Mouse (Mus musculus) cerebellum, adult 18-20 months (tissue): Measurements from ENCODE around the gene Parp12.

Experiments used
- DNase-seq, 2 experiments: peaks; one replicate each; pipeline ENCODE4 v3.0.0; 2021

Parp12 gene

DNA sequence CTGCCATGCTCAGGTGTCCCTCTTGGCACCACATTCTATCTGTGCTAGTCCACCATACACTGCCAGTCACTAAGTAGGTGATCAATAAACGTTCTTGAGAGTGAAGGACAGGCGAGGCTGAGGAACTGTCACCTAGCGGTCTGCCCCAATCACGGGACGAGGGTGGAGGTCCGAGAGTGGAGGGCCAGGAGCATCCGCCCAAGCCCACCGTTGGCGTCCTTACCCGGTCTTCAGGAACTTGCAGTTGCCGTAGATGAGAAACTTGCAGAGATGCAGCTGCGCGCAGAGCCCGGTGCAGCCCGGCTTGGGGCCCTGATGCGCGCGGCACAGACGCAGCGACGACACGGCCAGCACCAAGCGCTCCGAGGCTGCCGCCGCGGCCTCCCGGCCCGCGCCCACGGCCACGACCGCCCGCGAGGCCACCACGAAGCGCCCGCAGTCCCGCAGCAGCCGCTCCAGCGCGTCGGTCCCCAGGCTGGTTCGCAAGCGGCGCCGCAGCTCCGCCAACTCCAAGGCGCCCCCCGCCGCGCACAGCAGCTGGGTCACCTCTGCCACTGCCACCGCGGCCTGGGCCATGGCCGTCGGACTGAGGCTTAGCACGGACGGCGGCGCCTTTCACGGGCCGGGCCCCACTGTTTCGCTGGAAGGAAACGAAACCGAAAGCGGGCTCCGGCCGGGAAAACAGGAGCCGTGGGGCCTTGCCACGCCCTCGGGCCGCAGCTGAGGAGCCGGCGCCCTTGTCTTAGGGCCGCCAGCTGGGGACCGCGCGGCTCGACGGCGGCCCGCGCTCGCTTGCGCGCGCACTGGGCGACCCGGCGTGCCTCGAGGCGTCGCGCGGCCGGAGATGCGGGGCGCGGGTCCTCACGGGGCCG lies at the start of gene Parp12:
Gene Parp12, minus strand, starts transcription at position 766 of the 872 bp plus-strand sequence.
- peak; percentile 38 to 59 for DNase-seq

DNA sequence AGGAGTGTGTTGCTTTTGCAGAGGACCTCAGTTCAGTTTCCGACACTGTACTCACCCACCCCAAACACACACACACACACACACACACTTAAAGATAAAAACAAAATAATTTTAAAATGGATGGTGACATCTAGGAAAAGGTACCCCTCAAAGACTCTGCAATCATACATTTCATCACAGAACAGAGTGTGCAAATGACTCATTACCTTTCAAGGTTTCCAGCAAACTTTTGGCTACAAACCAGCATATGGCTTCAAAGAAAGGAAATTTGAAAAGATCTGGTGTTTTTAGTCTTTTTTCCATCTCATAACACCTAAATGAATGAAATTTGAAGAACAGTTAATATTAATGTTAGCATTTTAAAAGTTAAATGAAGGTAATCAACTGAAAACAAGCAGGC lies 46.7 kb upstream of the Parp12 start:
- no peak for DNase-seq

DNA sequence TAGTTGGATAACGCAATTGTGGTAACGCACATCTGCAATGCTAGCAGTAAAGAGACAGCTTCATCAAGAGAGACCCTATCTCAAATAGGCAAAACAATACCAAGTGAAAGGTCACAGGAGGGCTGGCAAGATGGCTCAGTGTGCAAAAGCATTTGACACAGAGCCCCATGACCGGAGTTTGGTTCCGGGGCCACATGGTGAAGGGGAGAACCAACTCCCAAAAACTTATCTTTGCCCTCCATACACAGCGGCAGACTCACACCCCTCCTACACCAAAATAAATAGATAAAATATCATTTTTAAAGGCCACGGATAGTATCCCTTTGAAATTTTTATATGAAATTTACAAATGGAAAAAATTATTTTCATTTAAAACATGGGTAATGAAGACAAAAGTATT lies 43.8 kb upstream of the Parp12 start:
- no peak for DNase-seq

DNA sequence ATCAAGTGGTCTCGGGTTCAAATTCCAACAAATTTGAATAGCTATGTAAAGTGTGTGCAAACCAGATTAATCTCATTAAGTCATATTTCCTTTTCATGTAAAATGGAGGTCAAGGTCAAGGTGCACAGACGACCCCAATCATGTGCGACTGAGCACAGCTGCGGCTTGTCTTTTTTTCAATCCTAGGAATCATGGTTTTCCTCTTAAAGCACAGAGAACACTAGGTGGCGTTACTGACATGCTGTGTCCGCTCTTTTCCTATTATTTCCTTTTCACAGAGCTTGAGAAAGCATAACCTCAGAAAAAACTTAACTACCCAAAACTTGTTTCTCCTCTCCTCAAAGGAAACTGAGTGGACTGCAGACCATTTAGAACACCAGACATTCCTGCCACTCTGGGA lies 27.9 kb upstream of the Parp12 start:
- peak; percentile 10 to 17 for DNase-seq

DNA sequence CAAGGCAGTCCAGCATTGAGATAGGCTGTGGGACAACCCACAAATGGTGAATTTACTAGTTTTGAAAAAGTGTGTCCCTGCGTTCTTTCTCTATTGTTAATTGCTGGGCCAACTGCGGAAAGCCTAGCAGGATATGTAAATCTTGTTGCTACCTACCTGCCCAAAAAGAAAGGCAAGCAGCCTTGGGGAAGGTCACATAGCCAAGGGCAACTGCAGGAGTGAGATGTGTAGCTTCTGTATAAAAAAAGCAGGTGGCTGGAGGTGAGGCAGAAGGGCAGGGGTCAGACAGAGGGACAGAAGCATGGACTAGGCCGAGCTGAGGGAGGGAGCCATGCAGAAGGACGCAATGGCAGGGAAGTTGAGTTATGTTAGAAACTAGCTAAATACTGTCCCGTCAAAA lies 14.4 kb upstream of the Parp12 start:
- no peak for DNase-seq

DNA sequence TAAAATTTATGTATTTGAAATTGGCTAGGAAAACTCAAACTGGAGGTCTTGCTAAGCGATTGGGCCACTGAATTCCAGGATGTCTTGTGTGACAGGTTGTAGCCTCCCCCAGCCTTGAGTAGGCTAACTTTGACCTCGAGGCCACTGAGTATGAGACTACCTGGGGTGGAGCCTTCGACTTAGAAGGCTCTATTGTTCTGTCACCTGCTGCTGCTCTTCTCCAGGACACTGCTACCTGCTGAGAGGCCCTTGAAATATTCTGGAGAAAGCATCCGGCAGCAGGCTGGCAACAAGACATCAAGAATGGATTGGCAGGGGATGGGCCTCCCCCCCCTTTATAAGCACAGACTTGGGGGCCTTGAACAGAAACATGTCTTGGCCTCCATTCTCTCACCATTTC lies 13.3 kb upstream of the Parp12 start:
- no peak for DNase-seq

DNA sequence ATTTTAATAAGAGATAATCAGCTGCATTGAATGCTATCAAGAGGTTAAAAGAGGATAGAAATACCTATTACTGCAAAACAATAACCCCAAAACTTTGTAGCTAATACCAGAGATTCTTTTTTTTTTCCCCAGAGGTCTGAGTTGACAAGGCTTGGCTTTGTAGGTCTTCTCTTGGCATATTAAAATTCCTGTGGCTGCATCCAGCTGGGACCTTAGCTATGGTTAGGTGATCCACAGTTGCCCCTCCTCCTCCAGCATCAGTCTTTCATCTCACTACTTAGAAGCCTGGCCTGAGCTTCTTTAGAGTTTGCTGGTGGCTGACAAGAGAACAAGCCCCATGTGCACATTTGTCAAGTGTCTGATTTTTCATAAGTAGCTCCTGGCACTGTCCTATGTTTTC lies 6.6 kb upstream of the Parp12 start:
- DNase-seq = no peak

DNA sequence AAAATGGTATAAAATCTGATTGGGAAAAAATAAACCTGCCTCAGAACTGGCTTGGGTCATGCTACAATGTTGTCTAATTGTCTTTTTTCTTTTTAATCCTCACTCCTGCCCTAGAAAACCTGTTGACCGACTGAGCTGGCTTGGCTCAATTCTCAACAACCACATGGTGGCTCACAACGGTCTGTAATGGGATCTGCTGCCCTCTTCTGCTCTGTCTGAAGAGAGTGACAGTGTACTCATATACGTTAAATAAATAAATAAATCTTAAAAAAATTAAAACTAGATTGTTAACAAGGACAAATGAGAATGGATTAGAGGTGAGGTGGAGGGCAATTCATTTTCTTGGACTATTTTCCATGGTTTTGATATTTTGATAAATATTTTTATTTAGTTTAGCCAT lies 2.5 kb upstream of the Parp12 start:
- no peak for DNase-seq

DNA sequence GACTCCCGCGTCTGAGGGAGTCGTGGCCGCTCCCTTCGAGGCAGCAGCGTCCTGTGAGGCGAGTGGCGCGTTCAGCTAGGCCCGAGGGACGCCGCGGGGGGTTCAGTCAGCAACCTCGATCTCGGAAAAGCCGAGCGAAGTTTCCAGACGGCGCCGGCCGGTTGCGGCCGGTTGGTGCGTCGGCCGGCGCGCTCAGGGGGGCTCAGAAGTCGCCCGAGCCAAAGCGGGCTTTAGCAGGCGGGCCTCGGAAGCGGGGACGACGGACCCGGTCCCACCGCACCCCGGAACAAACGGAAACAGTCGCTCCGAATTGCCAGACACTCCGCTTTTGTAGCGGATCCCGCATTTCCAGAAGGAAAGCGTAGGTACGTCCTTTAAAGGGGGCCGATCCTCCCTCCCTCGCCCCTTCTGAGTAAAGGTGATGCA lies 320 bp upstream of the Parp12 start:
- DNase-seq = peak in 1 of 2 experiments; percentile 42

DNA sequence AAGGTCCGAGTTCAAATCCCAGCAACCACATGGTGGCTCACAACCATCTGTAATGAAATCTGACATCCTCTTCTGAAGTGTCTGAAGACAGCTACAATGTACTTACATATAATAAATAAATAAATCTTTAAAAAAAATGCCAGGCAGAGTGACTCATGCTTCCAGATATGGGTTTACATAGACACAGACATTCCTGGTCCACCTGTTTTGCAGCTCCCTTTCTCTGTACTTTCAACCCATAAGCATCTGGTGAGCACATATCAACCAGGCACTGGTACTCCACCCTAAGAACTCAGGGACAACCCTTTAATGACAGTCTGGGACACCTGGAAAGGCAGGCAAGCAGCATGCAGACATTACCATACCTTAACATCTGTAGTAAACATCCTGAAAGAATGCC lies 2.7 kb downstream of the Parp12 start:
- no peak for DNase-seq

DNA sequence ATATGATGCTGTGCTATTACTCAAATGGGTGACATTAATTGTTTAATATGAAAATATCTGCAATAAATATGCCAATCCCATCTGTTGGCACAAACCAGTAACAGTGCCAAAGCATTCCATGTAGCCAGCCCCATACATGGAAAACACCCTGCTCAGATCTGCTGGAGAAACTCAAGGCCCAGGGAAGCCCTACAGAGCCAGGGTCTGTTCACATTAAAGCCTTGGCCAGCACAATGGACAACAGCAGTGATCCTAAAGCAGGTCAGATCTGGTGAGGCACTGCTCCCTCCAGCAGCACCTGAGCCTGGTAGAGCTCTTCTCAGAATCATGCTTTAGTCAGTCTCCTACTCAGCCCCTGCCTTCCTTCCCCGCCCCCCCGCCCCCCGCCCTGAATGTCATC lies 5.0 kb downstream of the Parp12 start:
- peak; percentile 56 to 67 for DNase-seq

DNA sequence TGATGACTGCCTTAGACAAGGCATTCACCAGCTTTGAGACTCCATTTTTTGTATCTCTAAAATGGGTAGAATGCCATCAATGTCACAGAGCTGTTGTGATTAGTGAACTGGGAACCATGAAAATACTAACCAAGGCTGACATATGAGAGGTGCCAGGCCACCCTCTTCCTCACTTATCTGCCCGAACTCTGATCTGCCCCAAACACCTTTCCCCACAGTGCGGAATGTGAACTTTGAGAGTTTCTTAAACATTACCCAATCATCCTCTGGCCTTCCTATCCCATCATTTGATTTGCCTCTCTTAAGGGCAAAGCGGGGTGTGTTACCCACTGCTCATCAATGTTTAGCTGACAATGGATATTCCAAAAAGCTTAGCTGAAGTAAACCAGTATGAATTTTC lies 5.4 kb downstream of the Parp12 start:
- DNase-seq = no peak

DNA sequence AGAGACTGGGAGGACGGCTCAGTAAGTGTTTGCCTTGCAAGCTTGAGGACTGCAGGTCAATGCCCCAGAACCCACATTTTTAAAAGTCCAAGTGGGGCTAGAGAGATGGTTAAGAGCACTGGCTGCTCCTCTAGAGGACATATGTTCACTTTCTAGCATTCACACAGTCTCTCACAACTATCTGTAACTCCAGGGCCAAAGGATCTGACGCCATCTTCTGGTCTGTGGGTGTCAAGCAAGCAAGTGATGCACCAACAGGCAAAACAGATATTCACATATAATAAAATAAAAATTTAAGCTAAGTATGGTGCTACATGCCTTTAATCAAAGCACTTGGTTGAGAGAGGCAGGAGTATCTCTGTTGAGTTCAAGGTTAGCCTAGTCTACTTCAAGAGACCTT lies 11.3 kb downstream of the Parp12 start:
- DNase-seq = no peak

DNA sequence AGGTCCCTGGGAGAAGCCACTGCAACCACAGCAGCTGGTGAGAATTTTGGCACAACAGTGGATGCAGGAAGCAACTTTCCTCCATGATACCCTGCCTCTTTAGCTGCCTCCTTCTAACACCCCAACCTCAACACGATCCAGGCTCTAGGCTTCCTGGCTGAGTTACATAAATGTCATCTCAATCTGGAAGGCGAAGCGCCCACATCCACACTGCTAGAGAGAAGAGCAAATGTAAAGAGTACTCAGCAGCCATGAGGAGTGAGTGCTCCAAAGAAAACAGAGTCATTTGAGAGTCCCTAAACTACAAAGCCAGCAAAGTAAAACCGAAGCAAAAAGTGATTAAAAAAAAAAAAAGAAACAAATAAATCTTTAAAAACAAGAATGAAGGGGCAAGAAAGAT lies 13.5 kb downstream of the Parp12 start:
- DNase-seq = no peak

DNA sequence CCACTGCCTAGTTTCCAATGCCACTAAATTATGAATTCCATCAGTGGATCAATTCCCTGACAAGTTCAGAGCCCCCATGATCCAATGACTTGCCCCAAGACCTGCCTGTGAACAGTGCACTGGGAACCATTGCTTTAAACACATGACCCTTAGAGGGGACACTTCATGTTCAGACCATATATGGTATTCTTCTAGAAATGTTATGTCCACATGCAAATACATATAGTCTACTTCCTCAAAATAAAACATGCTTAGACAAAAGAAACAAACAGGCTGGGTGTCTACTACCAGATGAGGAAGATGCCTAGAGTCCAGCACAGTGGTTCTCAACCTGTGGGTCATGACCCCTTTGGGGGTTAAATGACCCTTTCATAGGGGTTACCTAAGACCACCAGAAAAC lies 41.7 kb downstream of the Parp12 start:
- no peak for DNase-seq

DNA sequence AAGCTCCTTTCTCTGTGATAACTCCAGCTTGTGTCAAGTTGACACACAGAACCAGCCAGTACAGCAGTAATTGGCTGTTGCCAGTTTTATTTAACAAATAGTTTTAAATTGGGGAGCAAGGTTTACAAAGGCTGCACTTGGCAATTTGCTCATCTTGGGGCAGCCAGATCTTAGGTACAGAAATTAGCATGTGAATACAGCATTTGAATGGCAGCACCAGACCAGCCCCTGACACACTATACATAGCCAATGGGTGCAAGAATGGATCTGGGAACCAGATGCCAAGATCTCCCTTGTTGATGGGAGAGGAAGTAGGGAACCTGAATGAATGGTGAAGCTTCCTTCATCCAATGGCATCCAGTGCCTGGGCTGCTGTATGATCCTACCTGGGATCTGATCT lies 44.0 kb downstream of the Parp12 start:
- DNase-seq = no peak

DNA sequence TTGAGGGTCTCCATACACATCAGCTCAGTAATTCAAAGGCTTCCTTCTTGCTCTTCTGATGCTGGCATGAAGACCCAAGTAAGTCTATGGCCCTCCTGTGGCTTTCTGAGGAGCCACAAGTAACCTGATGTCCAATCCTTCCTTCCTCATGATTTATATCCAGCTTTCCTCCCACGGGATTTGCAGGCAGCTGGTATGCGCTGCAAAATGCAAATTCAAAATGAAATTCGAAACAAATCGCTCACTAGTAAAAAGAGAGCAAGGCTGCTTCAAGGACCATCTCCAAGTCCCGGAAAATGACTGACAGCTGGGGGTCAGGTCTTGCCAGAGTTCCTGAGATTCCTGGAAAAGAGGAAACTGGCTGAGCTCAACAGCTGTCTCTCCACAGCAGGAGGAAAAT lies 45.5 kb downstream of the Parp12 start:
- no peak for DNase-seq

DNA sequence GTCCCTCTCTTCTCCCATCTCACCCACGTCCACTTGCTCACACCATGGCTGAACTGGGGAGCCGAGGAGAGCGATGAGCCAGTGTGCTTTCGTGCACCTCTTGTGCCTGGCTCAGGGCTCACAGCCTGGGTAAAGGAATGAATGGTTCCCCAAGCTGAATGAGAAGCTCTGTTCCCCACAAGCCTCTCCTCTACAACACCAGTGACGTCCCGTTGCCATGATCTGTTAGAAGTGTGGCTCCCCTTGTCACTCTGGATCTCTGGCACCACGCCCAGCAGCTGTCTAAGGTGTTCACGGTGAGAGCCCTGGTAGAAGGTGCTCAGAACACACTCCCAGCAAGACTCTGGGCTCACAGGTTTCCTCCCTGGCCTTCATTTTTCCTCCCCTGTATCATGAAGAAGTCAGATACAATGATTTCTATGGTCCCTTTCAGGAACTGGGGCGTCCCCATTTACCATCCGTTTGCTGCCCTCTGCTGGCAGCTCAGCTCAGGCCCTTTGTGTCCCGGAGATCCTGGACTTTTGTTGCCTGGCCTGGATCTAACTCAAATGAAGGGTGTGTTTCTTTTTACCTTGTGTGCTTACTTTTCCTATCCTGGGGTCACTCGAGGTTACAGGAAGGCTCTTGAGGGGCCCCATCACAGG lies 51.1 kb downstream of the Parp12 start:
- DNase-seq = peak; percentile 80 to 85

DNA sequence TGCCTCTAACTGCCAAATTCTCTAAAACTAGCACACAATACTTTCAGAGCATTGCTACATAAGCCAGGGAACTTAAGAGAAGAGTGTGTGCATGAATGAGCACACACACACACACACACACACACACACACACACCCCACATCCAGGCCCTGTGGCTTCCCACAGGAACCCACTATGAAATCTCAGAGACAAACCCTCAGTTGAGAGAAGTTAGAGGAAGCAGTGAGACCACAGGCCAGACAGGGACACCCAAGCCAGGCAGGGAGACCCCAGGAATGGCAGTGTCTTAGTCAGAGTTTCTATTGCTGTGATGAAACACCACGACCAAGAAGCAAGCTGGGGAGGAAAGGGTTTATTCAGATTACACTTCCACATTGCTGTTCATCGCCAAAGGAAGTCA lies 54.6 kb downstream of the Parp12 start:
- DNase-seq = no peak

DNA sequence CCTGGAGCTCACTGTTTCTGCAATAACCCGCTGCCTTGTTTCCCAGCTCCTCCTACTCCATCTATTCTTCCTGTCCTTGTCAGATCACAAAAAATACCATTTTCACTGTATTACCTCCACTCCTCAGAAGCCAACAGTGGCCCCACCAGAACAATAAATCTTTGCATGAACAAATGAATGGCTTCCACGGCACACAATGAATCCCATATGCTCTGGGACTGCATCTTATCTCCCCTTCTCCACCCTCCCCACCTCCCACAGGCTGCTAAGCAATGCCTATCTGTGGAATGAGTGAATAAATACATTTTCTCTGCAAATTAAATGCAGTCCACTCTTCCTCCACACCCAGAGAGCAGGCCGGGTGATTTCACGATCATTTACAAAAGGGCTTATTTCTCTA lies 57.0 kb downstream of the Parp12 start:
- DNase-seq = no peak

DNA sequence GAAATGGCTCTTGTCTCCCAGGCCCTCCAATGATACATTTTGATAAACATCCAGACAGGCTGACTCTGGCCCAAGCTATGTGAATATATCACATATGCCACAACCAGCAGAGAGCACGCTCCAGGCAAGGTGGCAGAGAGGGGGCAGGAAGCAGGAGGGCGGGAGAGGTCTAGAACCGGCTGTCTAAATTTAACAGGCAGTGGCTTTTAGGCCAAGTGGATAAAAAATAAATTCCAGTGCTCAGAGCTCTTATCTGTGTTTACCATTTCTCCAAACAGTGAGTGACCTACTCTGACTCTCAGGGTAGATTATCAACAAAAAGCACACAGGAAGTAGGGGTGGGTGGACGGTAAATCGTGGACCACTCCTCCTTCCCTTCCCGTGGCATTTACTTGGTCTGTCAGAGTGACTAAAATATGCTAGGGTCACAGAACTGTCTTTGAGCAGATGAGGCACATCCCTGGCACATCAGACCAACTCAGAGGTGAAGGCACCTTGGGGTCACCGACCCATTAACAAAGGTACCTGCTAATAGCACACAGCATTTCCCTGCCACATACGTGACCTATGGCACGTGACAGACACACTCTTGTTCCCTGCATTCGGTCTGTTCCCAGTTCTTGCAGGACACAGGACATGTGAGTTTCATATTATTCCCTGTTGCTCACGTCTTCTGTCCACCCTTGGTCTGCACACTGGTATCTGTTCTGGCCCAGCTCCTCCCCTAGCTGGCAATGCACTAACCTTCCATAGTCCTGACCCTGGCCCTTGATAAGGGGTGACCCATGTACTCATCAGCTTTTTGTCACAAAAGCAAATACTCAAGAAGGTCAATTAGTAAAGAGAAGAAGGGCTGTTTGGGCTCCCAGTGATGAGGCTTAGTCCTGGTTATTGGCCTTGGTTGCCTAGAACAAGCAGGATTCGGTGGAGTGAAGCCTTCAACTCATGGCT lies 58.3 kb downstream of the Parp12 start:
- no peak for DNase-seq

DNA sequence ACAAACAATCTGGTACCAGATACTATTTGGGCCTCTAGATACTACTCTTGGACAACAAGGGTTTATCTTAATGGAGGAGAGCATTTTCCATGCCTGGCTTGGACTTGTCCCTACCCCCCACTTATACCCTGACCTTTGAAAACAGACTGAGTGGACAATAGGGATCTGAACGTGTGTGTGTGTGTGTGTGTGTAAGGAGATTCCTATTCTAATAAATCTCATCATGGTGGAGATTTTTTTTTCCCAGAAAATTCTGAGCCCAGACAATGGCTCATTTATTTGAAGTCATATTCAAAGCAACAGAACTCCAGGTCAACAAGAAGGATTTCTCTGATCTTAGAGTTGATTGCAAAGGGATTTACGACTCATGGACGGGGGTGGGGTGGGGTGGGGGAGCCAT lies 59.2 kb downstream of the Parp12 start:
- DNase-seq = no peak

DNA sequence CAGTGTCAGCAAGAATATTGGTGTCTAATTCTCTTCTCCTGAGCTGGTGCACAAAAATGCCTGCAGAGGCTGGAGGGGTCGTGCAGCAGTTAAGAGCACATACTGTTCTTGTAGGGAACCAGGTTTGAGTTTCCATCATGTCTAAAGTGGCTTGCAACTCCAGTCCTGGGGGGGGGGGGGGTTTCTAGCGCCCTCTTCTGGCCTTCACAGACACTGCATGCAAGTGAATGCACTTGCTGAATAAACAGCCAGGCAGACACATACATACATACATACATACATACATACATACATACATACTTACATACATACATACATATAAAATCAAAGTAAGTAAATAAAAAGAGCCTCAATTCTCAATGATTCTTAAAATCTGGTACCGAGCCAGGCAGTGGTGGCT lies 59.8 kb downstream of the Parp12 start:
- no peak for DNase-seq
